Mouse (Mus musculus): ENCODE data around the gene Zan. TPM values are rescaled to one million over a fixed set of nuclear protein-coding genes. Genes with fewer than 3 reads are reported as not detected.

Zan gene
- polyA plus RNA-seq (2012; rRNA removed; ENCODE audit: low replicate concordance) = 0.04 TPM in 2 replicates

GRCm38 (mm10) chr5:137476964-137477363 is at the start of gene Zan:
Gene Zan (minus strand): TSS chr5:137477064.

GRCm38 (mm10) chr5:137518436-137518835 is 41.6 kb upstream of the Zan start, which contains the start of gene Gigyf1:
Gene Gigyf1 (plus strand): TSS chr5:137518548.

GRCm38 (mm10) chr5:137501709-137502666 is 25.1 kb upstream of the Zan start, which contains the start of gene Pop7:
Gene Pop7 (minus strand): TSS chr5:137502518.

GRCm38 (mm10) chr5:137349384-137350204 is 127.3 kb downstream of the Zan start, which contains the start of gene Ephb4:
Gene Ephb4 (plus strand): TSS chr5:137350109.

GRCm38 (mm10) chr5:137333512-137334174 is 143.2 kb downstream of the Zan start, which contains the start of gene Slc12a9:
Gene Slc12a9 (minus strand): TSS chr5:137333597.

Other genes starting within 250 kb of the Zan start
- 6.3 and 11.6 TPM in 2 replicates for gene Ache, start 189.5 kb downstream of the Zan start, polyA plus RNA-seq (2012; rRNA removed; ENCODE audit: low replicate concordance)
- gene Ufsp1, start 182.4 kb downstream of the Zan start, polyA plus RNA-seq (2012; rRNA removed; ENCODE audit: low replicate concordance) = 14.8 and 18.7 TPM in 2 replicates
- 128 and 155 TPM in 2 replicates for gene Srrt, start 169.4 kb downstream of the Zan start, polyA plus RNA-seq (2012; rRNA removed; ENCODE audit: low replicate concordance)
- 62.9 and 86.1 TPM in 2 replicates for gene Trip6, start 162.7 kb downstream of the Zan start, polyA plus RNA-seq (2012; rRNA removed; ENCODE audit: low replicate concordance)
- gene Slc12a9, start 143.5 kb downstream of the Zan start, polyA plus RNA-seq (2012; rRNA removed; ENCODE audit: low replicate concordance) = 23.2 and 30.9 TPM in 2 replicates
- gene Ephb4, start 127.0 kb downstream of the Zan start, polyA plus RNA-seq (2012; rRNA removed; ENCODE audit: low replicate concordance) = 36.2 and 46.4 TPM in 2 replicates
- gene Pop7, start 25.5 kb upstream of the Zan start, polyA plus RNA-seq (2012; rRNA removed; ENCODE audit: low replicate concordance) = 34.5 and 48.0 TPM in 2 replicates
- 26.1 and 49.9 TPM in 2 replicates for gene Gigyf1, start 41.5 kb upstream of the Zan start, polyA plus RNA-seq (2012; rRNA removed; ENCODE audit: low replicate concordance)
- gene Epo, start 56.2 kb upstream of the Zan start, polyA plus RNA-seq (2012; rRNA removed; ENCODE audit: low replicate concordance) = not detected in 2 replicates
- gene Gnb2, start 56.4 kb upstream of the Zan start, polyA plus RNA-seq (2012; rRNA removed; ENCODE audit: low replicate concordance) = 1,024 and 1,186 TPM in 2 replicates
- 0.03 and 0.16 TPM in 2 replicates for gene Actl6b, start 76.5 kb upstream of the Zan start, polyA plus RNA-seq (2012; rRNA removed; ENCODE audit: low replicate concordance)
- 4.6 and 7.3 TPM in 2 replicates for gene Tfr2, start 92.8 kb upstream of the Zan start, polyA plus RNA-seq (2012; rRNA removed; ENCODE audit: low replicate concordance)
- gene Mospd3, start 124.0 kb upstream of the Zan start, polyA plus RNA-seq (2012; rRNA removed; ENCODE audit: low replicate concordance) = 96.4 and 211 TPM in 2 replicates
- gene Pcolce, start 136.7 kb upstream of the Zan start, polyA plus RNA-seq (2012; rRNA removed; ENCODE audit: low replicate concordance) = 195 and 196 TPM in 2 replicates
- gene Fbxo24, start 151.9 kb upstream of the Zan start, polyA plus RNA-seq (2012; rRNA removed; ENCODE audit: low replicate concordance) = 0.53 and 0.63 TPM in 2 replicates
- 119 and 157 TPM in 2 replicates for gene Lrch4, start 152.1 kb upstream of the Zan start, polyA plus RNA-seq (2012; rRNA removed; ENCODE audit: low replicate concordance)
- gene Gm20605, start 152.1 kb upstream of the Zan start, polyA plus RNA-seq (2012; rRNA removed; ENCODE audit: low replicate concordance) = 20.1 and 68.7 TPM in 2 replicates
- 193 and 262 TPM in 2 replicates for gene Sap25, start 164.3 kb upstream of the Zan start, polyA plus RNA-seq (2012; rRNA removed; ENCODE audit: low replicate concordance)
- gene Irs3, start 168.7 kb upstream of the Zan start, polyA plus RNA-seq (2012; rRNA removed; ENCODE audit: low replicate concordance) = 34.2 and 68.9 TPM in 2 replicates
- 28.7 and 51.6 TPM in 2 replicates for gene Agfg2, start 207.7 kb upstream of the Zan start, polyA plus RNA-seq (2012; rRNA removed; ENCODE audit: low replicate concordance)